Mouse (Mus musculus) 3134 (cell line): ENCODE data around the gene Shld1.

Experiments used
- DNase-seq: peaks from one replicate; pipeline ENCODE4 v3.0.0-alpha.2; 2011; ENCODE audit warnings: low spot score; ENCODE audit not compliant: insufficient read length; ENCODE audit errors: extremely low read depth

Shld1 gene

GRCm38 (mm10) chr2:132720921-132721566 is 34.3 kb downstream of the Shld1 start:
- no peak for DNase-seq

- no peak for DNase-seq
Measured at GRCm38 (mm10) chr2:132721844-132722243, 35.1 kb downstream of the Shld1 start.

DNA sequence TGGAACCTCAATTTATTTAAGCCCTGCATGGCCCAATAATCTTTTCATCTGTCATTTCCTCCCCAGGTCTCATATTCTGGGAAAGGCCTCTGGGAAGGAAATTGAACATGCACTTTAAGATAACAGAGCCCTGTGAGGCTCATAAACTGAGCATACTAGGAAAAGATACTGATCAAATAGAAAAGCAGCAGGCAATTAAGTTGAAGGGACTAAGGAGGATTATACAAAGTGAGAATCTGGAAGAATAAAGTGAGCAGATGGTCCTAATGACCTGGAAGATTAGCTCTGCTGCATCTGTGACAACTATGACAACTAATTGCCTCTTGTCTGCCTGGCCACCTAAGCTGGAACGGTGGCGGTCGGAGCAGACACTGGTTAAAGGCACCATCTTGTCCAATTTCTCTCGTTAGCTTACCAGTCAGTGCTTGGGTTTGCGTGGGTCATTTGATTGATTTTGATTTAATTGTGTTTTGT is 37.3 kb downstream of the Shld1 start:
- no peak for DNase-seq

DNA sequence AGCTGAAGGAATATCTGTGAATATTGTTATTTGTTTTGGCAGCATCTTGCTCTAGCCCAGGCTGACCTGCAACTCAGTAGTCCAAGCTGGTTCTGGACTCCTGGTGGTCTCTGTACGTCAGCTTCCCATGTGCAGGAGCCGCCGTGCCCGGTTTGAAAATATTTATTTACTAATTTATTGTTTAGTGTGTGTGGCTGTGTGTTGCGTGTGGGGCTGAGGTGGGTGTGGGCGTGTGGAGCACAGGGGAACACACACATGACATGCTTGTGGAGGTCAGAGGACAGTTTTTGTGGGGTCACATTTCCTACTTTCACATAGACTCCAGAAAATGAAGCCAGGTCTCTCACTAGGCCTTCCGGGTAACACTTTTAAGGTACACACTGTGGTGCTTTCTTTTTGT is 37.8 kb downstream of the Shld1 start:
- DNase-seq = no peak

- no peak for DNase-seq
Measured at GRCm38 (mm10) chr2:132725376-132725905, 38.7 kb downstream of the Shld1 start.

- no peak for DNase-seq
Measured at GRCm38 (mm10) chr2:132726156-132726555, 39.4 kb downstream of the Shld1 start.

DNA sequence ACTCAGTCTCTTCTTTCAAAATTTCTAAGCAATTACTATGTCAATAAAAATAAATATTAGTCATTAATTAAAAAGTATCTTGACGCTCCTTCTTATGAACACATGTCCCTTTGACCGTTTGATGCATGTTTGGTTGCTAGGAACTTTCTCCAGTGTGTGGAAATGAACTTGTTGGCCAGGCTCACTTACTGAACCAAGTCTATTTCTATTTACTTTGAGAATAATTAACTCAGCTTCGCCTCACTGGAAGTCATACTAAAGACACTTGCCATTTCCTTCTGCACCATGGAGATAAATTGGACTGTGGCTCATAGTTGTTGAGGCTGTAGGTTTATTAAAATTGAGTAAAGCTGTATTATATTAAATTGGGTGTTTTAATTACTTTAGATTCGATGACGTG is 46.2 kb downstream of the Shld1 start:
- no peak for DNase-seq

GRCm38 (mm10) chr2:132733603-132734573 is 47.2 kb downstream of the Shld1 start:
- DNase-seq = no peak

DNA sequence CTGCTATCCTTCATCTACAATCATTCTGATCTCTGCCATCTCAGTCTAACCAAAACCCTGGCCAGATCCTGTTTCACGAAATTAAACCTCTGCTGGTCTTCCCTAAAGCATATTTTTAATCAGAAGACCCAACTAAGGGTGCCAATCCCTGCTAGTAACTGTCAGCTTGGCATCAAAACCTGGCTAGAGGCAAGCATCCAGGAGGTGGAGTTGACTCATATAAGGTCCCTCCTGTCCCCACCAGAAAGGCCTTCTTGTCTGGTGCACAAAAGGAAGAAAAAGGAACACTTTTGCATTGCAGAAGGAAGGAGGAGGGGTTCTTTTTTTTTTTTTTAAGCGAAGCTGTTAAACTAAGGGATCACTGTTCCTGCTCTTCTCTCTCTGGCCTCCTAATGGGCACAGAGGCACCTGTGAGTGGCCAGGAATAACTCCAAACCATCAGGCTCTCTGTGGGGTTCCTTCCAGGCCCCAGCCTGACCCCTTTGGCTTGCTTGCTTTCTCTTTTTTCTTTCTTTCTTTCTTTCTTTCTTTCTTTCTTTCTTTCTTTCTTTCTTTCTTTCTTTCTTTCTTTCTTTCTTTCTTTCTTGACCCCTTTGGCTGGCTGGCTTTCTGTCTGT is 52.2 kb downstream of the Shld1 start:
- no peak for DNase-seq

DNA sequence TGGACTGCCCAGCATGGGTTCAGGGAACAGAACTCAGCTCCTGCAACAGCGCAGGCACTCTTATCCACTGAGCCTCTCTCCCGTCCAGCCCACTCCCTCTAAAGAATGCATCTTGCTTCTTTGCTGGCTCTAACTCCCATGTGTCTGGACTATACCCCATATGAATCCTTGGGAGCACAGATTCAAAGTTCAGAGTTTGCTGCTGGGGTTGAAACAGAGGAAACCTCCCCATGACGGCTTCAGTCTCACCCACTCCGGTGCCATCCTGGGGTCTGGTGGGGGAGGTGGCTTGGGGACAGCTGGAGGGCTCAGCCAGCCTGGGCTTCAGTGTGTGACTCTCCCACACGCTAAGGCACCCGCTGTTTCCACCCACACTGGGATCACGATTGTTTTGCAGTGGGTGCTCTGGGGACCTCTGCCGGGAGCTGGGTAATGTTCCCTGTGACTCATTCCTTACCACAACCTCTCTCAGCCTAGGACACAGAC is 55.2 kb downstream of the Shld1 start:
- DNase-seq = peak; percentile 54

DNA sequence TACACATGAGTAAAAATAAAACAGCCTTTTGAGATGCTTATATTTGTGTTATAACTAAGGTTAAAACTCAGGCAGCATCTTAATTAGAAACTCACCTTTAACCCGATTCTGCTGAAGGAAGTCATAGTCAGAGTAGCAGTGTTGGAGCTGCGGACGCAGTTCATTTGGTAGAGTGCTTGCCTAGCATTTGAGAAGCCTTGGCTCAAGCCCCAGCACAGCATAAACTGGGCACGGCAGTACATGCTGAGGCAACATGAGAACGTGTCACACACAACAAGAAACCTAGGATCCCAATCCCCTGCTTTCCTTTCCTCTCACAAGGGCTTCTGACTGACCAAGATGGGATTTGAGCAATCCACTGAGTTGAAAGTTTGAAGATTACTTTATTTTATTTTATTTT is 58.1 kb downstream of the Shld1 start:
- no peak for DNase-seq

GRCm38 (mm10) chr2:132746108-132746507 is 59.4 kb downstream of the Shld1 start:
- DNase-seq = no peak

GRCm38 (mm10) chr2:132750726-132751125 is 64.0 kb downstream of the Shld1 start:
- DNase-seq = no peak

- no peak for DNase-seq
Measured at GRCm38 (mm10) chr2:132751141-132752066, 64.7 kb downstream of the Shld1 start.

GRCm38 (mm10) chr2:132752398-132752797 is 65.7 kb downstream of the Shld1 start:
- DNase-seq = no peak

- DNase-seq = no peak
Measured at GRCm38 (mm10) chr2:132753137-132753536, 66.4 kb downstream of the Shld1 start.

DNA sequence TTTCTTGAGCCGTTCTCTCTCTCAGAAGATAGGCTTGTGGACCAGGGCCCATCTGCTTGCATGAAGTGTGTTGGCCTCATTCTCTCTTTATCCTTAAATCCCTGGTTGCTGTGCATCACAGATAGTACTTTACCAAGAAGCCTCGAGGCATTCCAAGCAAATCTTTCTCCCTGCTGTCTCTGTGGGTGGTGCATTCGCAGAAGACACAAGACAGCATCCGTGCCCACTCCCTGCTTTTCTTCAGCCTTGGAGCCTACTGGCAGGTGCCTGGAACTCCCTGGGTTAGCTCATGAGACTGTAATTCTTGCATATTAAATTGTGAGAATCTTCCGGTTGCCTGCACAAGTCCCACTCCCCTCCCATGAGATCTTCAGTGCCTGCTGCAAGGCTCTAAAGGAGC is 71.2 kb downstream of the Shld1 start:
- DNase-seq = no peak

DNA sequence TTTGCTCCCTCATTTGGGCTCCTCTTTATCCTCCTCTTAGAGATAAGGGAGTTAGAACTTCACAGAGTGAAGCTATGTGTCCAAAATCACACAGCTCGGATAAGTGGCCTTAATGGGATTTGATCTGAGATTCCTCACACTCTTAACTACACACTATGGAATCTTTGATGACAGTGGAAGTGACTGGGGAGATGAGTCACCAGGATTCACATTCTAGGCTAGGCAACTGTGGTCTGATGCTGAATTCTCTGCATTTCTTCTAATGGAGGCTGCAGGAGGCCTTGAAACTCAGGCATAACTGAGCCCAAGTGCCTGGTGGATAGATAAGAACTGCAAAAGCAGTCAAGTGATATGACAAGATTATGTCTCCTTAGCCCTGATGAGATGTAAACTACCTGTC is 84.1 kb downstream of the Shld1 start:
- no peak for DNase-seq

- DNase-seq = no peak
Measured at GRCm38 (mm10) chr2:132780978-132781377, 94.2 kb downstream of the Shld1 start, which contains the start of gene Chgb. Chgb (plus strand) TSS chr2:132781278.
